Mouse (Mus musculus) Muller cell, postnatal 12 days (primary cell): ENCODE data around the gene Rack1.
"Not testable (repeated sequence)": the region's sequence is repeated elsewhere in the genome, so short reads cannot be mapped to it uniquely, and the experiment has no call there.

Experiments
- DNase-seq: peaks from one replicate; pipeline ENCODE4 v3.0.0-alpha.2; 2015; ENCODE audit errors: inconsistent ontology term

Gene Rack1

DNA sequence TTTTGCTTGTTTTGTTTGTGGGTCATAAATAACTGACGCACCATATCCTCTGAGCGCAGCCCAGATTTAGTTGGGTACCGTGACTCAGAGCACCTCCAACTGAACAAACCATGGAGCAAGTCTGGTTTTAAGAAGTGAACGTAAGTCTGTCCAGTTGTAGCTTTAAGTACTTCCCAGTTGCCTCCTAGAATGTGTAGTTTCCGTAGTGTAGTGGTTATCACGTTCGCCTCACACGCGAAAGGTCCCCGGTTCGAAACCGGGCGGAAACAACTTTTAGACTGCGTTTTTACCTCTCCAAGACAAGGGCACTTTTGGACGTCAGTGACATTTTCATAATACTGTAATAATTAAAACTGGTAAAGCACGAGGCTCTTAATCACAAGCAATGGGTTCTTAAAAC is 18.2 kb downstream of the Rack1 start:
- DNase-seq, result peak; percentile 88

DNA sequence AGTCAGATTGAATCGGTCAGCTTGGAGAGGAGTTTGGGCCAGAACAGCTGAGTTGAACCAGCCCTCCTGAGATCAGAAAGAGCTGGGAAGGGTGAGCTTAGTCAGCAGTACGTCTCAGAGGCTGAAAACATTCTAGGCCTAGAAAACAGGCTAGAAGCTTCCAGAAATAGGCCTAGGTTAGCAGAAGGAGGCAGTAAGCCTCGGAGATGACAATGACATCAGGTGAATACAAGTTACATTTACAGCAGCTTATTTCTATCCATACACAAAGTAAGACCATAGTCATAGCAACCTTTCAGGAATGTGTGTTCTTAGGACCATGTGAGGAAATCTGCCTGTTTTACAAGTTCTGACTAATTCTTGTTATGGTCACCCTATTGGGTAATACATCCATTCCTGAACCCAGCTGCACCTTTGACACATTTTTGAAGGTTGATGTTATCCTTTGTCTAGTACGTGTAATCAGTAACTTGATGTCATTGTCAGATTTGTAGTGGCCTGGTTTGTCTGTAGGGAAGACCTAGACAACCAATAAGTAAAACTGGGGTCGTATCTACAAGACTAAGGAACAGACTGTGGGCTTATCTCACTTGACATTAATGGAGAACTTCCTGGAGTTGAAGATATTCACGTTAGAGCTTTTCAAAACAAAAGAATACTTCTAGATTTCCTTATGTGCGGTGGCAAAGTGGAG is 19.6 kb downstream of the Rack1 start:
- no peak for DNase-seq

DNA sequence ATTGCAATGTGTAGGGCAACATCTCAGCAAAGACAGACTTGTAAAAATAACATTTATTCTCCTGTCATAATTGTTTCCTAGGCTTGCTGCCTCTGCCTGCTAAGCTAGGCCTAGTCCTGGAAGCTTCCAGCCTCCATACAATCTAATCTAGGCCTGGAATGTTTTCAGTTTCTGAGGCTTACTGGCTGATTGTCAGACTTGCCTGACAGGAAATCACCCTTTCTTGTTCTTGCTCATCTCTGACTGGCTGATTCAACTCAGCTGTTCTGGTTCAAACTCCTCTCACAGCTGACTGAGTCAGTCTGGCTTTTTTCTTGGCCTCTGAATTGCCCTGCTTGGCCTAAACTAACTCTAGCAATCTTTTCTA is 20.2 kb downstream of the Rack1 start:
- no peak for DNase-seq

DNA sequence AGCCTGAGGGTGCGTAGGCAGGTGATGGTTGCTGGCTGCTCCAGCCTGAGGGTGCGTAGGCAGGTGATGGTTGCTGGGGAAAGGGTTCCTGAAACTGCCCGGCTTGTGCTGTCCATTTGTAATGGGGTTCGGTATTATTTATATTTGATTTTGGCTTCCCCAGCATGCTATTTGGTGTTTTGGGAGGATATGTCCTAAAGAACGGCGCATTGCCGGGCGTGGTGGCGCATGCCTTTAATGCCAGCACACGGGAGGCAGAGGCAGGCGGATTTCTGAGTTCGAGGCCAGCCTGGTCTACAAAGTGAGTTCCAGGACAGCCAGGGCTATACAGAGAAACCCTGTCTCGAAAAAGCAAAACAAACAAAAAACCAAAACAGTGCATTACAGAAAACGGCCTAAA is 21.2 kb downstream of the Rack1 start:
- not testable (repeated sequence) for DNase-seq

DNA sequence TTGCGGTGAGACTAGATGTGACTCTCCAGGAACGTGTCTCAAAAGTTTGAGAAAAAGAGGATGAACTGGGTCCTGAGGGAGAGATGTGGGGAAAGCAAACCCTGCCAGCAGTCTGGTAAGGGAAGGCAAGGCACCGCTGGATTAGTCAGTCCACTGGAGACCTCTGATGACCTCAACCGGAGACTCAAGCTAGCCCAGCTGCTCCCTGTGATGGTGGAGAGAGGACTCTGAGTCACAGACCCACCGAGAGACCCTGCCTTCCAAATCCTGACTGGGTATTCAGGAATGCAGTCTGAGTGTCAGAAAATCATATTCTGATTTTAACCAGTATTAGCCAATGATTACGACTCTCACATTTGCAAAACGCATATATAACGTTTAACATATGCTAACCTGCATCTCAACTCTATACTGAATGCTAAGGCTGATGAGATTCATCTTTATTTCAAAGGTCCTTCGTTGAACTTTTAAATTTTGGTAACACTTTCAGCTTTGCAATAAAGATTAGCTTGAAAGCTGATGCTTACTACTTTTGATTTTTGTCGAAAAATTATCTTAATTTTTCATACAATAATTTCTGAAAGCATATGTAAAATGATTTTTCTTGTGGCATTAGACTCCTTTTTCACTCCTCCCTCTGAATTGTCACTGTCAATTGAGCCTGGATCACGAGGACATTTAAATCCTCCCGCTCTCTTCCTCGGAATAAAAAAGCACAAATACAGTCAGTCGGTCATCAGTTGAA is 22.8 kb downstream of the Rack1 start:
- no peak for DNase-seq

DNA sequence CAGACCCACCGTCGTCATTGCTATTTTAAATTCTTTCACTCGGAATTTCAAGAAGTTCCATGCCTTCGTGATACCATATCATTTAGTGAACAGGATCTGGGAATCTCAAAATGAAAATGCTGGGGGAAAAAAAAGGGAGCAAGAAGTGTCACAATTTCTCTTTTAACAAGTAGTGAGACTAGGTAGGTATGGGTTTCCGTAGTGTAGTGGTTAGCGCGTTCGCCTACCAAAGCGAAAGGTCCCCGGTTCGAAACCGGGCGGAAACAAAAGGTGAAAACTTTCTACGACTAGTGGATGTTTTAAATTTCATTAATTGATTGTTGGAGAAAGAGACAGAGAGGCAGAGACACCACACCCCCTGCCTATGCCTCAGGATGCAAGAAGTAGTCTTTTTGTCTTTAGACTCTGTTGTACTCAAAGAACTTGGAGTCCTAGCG is 23.4 kb downstream of the Rack1 start:
- DNase-seq, result peak; percentile 77

DNA sequence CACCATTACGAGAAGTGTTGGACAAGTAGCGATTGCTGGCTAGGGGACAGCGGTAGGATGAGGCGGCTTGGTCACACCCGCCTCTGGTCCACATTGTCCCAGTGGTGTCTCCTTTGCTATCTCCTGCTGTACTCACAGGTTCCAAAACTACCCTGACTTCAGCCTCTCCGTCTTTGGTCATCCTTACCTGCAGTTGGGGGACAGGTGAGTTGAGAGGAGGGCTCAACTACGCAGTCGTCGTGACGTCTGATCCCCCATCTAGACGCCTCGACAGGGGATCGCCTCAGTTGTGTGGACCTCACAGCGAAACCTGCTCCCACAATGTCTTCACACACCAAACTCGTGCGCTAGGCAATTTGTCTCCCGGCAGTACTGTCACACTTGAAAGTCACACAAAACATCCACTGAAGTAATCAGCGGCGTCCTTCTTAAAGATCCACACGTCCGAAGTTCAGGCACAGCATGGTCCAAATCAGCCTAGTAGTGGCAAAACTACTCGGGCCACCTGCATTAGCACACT is 24.2 kb downstream of the Rack1 start:
- no peak for DNase-seq

DNA sequence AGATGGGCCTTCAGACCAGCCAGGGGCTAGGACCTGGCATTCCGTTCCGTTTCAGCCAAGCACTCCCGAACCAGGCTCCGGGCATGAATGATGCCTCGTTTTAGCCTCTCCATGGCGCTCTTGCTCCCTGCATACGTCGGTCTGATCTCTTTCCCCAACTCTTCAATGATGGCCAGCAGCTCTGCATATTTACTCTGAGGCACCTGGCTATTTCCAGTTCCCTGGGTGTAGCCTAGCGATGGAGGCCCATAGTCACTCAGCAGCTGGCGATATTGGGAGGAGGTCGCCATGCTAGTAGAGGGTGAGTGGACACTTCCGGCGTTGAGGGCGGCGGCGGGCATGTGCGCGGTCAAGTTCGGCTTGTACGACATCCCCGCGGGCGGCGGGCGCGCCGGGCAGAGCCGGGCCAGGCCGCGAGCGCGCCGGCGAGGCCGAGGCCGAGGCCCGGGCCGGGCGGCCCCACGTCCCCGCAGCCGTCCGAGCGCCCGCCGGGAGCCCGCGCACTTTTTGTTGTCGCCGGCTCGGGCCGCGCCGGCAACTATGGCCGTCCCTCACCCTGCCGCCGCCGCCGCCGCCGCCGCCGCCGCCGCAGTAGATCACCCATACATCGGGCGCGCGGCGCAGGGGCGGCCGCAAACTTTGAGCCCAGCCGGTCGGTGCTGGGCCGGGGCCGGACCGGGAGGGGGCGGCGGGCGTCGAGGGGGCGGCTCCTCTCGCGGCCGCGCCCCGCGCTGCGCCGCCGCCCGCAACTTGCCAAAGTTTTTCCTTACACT is 26.0 kb downstream of the Rack1 start, which contains the start of the genes Trim7 and Gm12184:
Trim7 (plus strand) TSS at position 162 of the 773 bp plus-strand sequence.
Gm12184 (minus strand) TSS at position 677 of the 773 bp plus-strand sequence.
- DNase-seq, result not testable (repeated sequence)

DNA sequence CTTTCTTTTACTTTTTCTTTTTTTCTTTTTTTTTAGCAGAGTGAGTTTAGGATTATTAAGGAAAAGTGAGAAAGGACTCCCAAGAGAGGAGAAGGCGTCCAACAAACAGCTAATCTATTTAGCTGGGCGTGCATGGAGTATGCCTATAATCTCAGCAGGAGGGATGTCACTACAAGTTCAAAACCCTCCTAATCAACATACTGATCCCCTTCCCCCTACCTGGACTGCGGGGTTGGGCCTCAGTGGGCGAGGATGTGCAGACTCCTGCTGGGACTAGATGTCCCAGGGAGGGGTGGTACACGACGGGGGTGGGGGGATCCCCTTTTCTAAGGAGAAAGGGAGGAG is 26.6 kb downstream of the Rack1 start:
- DNase-seq, result peak; percentile 56

DNA sequence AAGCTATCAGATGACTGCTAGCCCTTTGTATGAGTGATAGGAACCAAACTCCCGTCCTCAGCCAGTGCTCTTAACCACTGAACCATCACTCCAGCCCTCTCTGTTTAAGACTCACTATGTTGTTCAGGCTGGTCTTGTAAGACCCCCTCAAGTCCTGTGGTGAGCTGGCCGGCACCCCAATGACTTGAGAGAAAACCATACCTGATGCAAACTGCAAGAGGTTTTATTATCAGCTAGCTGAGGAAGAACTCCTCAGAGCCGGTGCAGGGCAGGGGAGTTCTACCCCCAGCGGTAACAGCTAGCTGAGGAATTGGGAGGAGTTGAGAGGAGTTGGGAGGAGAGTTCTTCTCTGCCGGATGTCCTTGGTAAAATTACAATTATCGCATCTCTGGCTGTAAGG is 27.8 kb downstream of the Rack1 start:
- no peak for DNase-seq

DNA sequence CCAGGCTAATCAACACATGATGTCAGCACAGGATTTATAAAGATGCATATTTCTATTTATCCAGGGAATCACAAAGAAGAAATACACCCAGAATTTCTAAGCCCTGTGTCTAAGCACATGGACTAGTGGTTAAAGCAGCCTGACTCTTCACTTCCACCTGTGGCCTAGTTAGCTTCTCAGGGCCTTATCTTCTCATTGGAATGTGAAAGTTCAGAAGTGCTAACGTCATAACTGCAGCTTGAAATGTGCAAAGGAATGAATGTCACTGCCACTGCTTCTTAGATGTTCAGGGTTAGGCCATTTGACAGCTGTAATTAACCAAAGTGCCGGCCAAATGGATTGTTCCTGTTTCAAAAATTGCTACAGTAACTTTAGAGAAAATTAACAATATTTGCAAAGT is 30.1 kb downstream of the Rack1 start:
- no peak for DNase-seq

DNA sequence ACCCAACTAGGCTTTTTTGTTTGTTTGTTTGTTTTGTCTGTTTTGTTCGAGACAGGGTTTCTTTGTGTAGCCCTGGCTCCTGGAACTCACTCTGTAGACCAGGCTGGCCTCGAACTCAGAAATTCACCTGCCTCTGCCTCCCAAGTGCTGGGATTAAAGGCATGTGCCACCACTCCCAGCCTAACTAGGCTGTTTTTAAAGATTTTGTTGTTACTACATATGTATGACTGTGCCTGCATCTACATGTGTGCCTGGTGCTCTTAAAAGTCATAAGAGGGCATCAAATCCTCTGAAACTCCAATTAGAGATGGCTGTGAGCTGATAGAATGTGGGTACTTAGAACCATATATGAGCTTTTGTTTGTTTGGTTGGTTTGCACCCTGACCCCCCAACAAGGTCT is 31.1 kb downstream of the Rack1 start:
- no peak for DNase-seq

DNA sequence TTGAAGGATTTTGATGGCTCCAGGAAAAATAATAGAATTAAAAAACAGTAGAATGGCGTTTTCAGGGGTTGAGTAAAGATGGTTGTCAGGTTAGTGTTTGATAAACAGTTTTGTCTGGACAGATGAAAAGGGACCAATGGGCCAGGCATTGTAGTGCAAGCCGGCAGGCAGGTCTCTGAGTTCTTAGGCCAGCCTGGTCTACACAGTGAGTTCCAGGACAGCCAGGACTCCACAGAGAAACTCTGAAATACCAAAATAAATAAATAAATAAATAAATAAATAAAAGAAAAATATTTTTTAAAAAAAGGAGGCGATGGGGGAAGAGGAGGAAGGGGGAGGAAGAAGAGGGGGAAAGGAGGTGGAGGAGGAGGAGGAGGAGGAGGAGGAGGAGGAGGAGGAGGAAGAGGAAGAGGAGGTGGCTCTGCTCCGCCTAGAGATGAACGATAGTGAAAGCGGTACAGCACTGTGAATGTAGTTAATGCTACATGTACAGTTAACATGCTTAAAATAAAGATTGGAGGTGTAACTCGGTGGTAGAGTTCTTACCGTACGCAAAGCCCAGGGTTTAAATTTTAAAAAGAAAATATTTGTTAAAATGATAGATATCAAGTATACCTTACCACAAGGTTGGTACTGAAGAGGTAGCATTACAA is 33.1 kb downstream of the Rack1 start:
- DNase-seq, result no peak

DNA sequence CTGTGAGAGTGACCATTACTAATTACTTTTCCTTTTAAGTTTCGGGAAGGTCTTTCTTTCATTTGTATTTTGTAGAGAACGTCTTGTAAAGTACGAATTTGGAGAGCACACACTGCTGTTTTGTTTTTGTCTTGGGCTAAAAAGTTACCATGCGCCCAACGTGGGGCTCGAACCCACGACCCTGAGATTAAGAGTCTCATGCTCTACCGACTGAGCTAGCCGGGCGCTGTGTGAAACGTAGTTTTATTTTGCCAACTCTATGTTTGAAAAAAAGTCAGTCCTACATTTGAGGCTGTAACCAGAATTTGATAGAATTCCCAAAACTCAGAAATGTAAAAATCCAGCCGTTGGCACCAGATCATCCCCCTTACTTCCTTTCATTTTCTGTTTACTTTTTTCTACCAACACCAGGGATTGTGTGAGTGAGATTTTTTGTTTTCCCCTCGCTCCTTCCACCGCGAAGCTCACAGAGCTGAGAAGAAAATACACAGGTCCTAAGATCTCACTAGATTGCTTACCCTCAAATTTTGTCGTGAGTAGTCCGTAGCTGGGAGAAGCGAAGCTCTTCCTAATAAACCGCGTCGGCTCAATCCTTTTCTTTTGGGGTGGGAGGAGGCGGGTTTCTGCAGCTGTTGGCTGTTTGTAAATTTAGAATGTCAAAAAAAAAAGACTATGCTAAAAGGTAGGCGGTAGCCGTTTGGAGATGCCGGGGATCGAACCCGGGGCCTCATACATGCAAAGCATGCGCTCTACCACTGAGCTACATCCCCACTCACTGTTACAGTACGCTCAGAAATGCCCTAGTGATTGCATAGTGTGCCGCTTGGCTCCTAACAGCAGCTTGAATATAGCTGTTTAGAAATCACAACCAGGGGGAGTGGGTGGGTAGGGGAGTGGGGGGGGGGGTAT is 33.9 kb downstream of the Rack1 start:
- peak; percentile 94 for DNase-seq

DNA sequence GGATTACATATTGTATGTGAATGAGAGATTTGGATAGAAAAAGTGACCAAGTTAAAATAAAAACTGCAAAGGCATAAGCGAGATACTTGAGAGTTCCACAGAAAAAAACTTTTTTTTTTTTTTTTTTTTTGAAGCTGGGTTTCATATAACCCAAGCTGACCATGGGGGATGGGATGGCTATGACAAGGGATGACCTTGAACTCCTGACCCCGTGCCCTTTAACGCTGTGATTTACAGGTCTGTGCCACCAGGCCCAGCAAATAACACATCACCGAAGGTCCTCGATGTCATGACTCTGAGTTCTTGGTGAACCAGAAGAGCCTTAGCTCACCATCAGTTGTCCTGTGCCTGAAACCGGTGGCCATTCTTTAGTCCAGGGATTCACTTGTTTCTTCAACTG is 35.8 kb downstream of the Rack1 start:
- DNase-seq, result no peak

DNA sequence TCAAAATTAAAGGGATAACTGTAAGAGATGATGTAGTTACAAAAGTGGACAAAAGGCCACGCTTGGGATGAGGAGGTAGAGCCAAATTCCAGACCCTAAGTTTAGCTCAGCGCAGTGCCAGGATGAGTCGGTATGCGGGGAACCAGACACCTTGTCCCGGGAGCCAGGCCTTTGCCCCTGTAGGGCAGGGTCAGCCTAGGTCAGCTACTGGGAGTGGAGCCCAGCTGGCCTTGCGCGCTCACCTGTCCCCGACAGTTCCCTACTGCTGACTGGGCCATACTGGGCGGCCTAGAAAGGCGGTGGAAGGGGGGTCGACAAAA is 36.8 kb downstream of the Rack1 start:
- no peak for DNase-seq

DNA sequence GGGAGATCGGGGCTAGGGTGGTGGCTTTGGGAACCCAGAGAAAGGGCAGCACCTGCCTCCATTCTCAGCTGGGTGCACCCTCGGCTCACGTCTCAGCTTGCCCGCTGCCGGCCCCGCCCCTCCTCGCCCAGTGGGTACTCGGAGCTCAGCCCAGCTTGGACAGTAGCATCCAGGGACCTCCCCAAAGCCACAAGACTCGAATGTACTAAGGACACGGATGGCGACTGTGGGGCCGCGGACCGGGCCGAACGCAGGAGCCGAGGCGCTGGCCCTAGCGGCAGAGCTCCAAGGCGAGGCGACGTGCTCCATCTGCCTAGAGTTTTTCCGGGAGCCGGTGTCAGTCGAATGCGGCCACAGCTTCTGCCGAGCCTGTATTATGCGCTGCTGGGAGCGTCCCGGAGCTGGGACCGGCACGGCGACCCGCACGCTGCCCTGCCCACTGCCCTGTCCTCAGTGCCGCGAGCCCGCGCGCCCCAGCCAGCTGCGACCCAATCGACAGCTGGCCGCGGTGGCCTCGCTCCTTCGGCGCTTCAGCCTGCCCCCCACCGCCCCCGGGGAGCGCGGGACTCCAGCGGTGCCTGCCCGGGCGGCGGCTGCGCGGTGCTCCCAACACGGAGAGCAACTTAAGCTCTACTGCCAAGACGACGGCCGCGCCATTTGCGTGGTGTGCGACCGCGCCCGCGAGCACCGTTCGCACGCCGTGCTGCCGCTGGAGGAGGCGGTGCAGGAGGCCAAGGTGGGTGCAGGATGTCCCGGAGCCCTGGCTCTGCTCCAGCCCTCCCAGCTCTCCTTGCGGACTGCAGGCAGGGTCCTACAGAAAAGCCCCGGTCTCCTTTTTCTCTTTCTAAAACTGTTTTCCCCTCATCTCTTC is 37.4 kb downstream of the Rack1 start:
- peak; percentile 83 for DNase-seq

DNA sequence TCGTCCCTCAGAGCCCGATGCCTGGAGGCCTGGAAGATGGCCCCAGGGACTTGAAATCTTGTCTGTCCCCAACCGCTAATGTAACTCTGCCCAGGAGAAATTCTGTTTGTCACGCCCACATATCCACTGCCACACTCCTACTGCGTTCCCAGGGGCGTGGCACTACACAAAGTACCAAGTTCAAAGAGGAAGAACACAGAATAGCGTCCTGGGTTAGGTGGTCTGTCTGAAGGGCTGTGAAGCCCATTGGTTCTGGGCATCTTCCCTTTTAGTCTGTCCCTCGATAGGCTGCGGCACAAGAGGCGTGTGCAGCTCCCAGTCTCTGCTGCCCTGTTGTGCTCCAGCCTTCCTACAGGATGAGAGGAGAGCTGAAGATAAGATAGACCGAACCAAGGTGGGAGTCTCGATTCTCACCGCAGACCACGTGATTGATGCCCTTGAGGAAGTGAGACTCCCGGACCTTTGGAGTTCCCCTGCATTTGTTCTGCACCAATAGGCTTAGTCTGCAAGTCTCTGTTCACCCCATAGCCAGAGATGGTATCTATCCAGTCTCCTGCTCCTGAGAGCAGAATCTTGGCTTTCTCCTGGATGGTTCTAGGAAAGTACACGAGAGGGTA is 38.2 kb downstream of the Rack1 start:
- DNase-seq, result peak; percentile 60

DNA sequence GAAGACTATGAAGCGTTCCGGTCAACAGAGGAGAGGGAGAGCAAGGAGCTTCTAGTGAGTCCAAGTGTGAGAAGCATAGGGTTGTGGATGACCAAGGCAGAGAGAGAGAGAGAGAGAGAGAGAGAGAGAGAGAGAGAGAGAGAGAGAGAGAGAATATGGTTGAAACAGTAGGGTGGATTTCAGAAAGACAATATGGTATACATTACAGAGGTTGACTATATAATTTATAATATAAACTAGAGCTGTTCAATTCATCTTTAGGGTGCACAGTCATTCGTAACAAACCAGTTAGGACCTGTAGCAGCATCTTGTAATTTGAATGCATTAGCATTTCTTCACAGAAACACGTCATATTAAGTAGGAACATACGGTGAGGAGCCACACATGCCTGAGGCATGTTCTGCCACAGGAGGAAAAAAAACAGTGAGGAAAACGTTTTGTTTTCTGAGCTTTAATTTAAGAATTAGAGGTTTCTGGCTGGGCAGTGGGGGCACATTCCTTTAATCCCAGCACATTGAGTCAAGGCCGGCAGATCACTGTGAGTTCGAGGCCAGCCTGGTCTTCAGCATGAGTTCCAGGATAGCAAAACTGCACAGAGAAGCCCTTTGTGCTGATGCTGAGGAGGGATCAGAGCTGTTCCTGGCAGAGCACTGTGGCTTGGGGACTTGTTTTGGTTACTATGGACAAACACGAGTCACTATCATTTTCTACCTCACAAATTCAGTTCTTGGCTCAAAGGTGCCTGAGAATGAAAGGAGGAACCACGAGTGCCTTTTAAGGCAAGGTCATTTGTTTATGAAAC is 38.9 kb downstream of the Rack1 start:
- no peak for DNase-seq
